Mouse (Mus musculus): Measurements from ENCODE around the gene G6pc.

- TF ChIP-seq CTCF (conservative IDR thresholded peaks at IDR 0.05; ENCODE audit: low read length) (no peak), POU5F1 (IDR thresholded peaks at IDR 0.05; ENCODE audit: borderline replicate concordance, low read length) (no peak), NANOG (IDR thresholded peaks at IDR 0.05; ENCODE audit: borderline replicate concordance, low read length) (no peak)
Measured at GRCm38 (mm10) chr11:101416433-101417100, 49.2 kb downstream of the G6pc start.
